Mouse (Mus musculus) cerebellum, postnatal 4 days (tissue): ENCODE measurements around the gene D330045A20Rik.
"Not testable (repeated sequence)": the region's sequence is repeated elsewhere in the genome, so short reads cannot be mapped to it uniquely, and the experiment has no call there.

Source experiments
- DNase-seq, 2 experiments: peaks; one replicate each; pipeline ENCODE4 v3.0.0; 2022; ENCODE audit warnings: low spot score in 2 of 2, mixed read lengths in 1 of 2

The D330045A20Rik gene

GRCm38 (mm10) chrX:139578649-139579278 lies 98.6 kb downstream of the D330045A20Rik start:
- no peak for DNase-seq

GRCm38 (mm10) chrX:139583616-139584015 lies 103.4 kb downstream of the D330045A20Rik start:
- DNase-seq, result no peak

GRCm38 (mm10) chrX:139586676-139587075 lies 106.5 kb downstream of the D330045A20Rik start:
- DNase-seq, result not testable (repeated sequence)

GRCm38 (mm10) chrX:139596404-139596803 lies 116.2 kb downstream of the D330045A20Rik start:
- no peak for DNase-seq
